Mouse (Mus musculus) cerebellum, adult 11 months (tissue): ENCODE measurements around the gene Tbx6.
"Not testable (repeated sequence)": the region's sequence is repeated elsewhere in the genome, so short reads cannot be mapped to it uniquely, and the experiment has no call there.

Experiments used
- DNase-seq: peaks from one replicate; pipeline ENCODE4 v3.0.0; 2022

The Tbx6 gene

DNA sequence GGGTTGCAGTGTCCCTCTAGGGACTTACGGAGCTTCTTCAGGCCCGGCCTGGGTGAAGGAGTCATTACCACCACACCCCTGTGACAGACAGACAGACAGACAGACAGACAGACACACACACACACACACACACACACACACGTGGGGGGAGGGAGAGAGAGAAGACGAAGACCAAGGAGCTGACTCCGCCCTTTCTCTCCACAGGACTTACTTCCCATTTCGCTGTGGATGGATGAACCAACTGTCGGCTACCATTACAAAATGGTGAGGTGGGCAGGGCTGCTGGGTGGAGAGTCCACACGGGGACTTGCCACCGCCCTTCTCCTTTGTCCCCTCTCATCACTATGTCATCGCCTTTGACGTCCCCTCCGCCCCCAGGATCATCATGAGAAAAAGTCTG is 10.5 kb upstream of the Tbx6 start:
- no peak for DNase-seq

- no peak for DNase-seq
These were observed 7.9 kb upstream of the Tbx6 start for GRCm38 (mm10) chr7:126773351-126773750.

- DNase-seq: no peak
These were observed 6.8 kb upstream of the Tbx6 start for GRCm38 (mm10) chr7:126774463-126774862.

DNA sequence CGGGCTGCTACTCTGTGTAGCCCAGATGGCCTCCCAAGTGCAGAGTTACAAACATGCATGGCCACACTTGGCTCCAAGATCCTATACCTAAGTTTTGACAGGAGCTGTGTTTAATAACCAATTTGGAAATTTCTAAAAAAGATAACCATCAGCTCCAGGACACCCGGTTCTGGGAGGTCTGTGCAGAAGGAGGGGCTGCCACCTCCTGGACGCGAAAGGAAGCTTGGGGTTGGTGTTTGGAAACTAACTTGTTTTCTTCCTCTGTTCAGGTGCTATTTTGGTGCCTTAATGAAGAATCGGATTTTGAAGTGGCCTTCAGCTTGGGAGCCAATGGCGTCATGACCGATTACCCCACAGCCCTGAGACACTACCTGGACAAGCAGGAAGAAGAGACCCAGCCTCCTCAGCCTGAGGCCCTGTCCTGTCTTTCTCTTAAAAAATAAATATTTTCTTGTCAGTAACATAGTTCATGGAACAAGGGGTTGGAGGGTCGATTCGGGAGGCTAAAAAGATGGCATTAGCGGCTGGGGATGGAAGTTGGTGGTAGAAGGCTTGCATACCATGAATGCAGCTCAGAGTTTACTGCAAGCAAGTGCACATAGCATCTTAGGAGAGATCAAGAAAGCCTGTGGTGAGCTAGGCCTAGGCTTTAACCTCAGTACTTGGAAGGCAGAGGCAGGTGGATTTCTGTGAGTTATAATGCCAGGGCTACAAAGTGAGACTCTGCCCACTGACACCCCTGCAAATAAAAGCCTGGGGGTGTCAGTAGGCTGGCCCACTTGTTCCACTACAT is 5.9 kb upstream of the Tbx6 start:
- DNase-seq: no peak

DNA sequence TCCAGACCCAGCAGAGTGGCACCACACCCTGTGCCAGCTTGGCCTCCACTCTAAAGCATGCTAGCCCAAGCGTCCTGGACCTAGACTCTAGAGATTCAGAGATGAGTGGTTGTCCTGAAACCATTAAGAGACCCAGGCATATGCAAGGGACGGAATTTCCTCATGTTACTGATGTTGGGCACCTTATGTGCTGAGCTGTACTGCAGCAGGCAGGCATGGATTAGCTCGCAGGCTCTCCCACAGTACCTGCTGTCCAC is 5.4 kb upstream of the Tbx6 start:
- no peak for DNase-seq

GRCm38 (mm10) chr7:126776598-126777057 is 4.7 kb upstream of the Tbx6 start, which contains the start of gene Ypel3:
Ypel3 (plus strand) TSS chr7:126776955.
- DNase-seq: peak; percentile 95

DNA sequence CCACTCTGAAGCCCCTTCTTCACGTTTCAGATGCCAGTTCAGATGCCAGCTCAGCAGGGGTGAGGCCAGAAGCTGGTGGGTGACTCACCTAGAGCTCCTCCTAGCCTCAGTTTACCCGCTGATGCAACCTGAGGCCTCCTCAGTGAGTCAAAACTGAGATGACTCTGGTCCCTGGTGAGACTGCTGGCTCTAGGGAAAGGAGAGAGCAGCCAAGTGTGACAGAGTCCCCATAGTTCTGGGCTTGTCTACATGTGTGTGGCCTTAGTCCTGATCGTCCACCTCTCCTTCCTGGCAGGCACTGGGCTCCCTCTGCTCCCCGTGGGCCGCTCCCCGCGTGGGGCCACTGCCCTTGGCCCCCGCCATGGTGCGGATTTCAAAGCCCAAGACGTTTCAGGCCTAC is 3.8 kb upstream of the Tbx6 start:
- DNase-seq: no peak

GRCm38 (mm10) chr7:126778147-126778546 is 3.1 kb upstream of the Tbx6 start:
- DNase-seq: no peak

GRCm38 (mm10) chr7:126779101-126779500 is 2.2 kb upstream of the Tbx6 start:
- DNase-seq: not testable (repeated sequence)

DNA sequence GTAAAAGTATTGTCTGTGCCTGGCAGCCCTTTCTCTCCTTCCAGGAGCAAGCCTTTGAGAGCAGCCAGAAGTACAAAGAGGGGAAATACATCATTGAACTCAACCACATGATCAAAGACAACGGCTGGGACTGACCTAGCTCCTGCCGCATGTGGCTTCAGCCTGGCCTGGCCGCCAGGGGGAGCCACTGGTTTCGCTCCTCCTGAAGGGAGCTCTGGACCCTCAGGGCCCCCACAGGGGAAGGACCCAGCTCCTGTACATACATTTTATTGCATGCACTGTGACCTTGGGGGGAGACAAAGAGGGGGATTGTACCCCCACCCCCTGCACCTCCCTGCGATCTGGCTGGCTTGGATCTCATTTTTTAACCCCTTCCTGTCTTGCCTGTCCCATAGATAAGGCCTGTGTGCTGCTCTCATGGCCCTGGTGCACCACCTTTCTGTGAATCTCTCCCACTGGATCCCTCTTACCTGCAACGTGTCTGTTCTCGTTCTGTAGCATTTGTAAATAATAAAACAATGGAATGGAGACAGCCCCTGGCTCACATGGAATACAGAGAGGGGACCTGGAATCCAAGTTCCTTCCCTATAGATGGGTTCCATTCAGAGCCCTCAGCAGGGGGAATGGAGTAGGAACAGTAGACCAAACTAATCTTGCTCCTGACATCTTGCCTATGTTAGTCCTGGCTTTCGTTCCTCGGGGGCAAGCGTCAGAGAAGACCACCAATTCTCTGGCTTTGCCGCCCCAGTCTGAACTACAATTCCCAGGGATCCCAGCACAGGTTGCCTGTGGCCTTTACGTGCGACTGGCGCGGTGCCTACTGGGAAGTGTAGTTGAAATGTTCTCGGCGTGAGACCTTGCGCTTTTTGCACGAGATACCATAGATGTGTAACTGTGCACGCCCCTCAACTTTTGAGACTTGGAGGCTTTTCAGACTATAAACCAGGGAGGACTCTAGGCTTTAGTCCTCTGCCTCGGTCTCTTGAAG is 1.0 kb upstream of the Tbx6 start:
- peak; percentile 85 for DNase-seq

- DNase-seq: no peak
These were observed 533 bp downstream of the Tbx6 start for GRCm38 (mm10) chr7:126781661-126782370.

GRCm38 (mm10) chr7:126782693-126783092 is 1.4 kb downstream of the Tbx6 start:
- no peak for DNase-seq

GRCm38 (mm10) chr7:126784469-126784868 is 3.2 kb downstream of the Tbx6 start:
- no peak for DNase-seq

- DNase-seq: no peak
These were observed 3.8 kb downstream of the Tbx6 start for GRCm38 (mm10) chr7:126785056-126785455.

DNA sequence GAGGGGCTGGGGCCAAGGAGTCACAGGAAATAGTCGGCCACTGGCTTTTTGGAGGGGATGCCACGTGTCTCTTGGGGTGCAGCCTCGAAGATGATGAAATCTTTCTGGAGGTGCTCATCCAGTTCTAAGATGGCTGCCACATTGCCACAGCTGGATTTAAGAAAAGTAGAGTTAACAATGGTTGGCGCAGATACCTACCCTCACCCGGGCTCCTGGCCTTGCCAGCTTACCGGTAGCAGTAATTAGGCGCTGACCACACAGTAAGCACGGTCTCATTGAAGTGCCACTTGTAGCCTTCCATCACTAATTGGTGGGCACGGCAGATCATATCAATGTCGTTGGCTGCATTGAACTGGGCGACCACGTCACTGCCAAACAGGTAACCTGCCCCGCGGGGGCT is 4.9 kb downstream of the Tbx6 start:
- DNase-seq: no peak

GRCm38 (mm10) chr7:126789141-126789540 is 7.9 kb downstream of the Tbx6 start:
- DNase-seq: no peak

GRCm38 (mm10) chr7:126791851-126792720 is 10.8 kb downstream of the Tbx6 start, which contains the start of gene Ppp4c:
Ppp4c (minus strand) TSS chr7:126792496.
- DNase-seq: peak; percentile 93

DNA sequence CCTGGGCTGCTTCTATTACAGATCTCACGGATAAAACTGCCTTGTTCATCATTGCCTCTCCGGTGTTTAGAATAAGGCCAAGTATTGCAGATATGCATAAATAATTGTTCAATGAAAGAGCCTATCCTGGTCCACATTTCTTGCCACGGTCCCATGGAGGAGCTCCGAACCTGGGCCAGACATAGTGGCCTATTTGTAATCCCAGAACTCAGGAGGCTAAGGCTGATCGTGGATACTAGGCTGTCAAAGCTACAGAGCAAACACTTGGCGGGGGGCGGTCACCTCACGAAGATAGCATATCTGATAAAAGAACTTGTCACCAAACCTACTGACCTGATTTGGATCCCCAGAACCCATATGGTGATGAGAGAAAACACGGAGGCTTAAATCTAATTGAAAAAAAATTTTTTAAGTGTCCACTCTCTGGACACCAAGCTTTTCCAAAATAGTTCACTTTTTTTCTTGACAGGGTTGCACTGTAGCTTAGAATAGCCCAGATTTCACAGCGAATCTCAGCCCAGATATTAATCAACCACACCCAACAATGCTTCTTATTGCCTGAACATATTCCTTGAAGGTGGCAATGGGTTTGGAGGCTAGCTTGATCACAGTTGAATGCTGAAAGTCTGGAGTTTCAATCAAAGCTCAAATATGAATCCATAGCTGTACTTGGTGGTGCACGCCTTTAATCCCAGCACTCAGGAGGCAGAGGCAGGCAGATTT is 11.6 kb downstream of the Tbx6 start:
- DNase-seq: no peak

DNA sequence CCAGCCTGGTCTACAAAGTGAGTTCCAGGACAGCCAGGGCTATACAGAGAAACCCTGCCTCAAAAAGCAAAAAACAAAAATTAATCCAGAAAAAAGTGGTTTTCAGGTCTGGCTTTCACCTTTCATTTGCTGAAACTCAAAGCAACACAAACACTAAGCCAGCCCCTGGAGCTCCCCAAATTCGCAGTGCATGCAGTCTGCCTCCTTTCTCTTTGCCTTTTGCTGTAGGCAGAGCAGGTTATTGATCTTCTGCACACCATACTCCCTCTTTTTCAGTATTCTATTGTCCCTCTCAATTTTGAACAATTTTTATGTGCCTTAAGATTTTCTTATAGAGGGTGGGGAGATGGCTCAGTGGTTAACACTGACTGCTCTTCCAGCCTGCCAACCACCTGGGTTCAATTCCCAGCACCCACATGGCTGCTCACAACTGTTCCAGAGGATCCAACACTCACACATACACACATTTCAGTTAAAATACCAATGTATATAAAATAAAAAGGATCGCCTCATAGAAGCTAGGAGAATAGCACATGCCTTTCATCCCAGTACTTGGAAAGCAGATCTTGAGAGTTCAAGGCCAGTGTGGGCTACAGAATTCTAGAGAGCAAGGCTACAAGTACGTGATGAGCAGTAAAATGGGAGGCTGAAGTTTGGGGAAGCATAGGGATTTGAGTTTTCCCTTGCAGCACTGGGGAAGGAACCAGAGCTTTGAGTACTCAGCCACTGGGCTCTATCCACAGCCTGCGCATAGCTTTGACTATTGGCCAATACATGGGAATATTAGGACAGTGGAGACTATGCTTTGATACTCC is 12.4 kb downstream of the Tbx6 start:
- DNase-seq: no peak

- DNase-seq: no peak
These were observed 13.0 kb downstream of the Tbx6 start for GRCm38 (mm10) chr7:126794271-126794605.
